Mouse (Mus musculus) small intestine, adult 2 months (tissue): ENCODE data around the gene Itgad. TPM values are rescaled to one million over a fixed set of nuclear protein-coding genes. Genes with fewer than 3 reads are reported as not detected.

Experiments
- H3K27ac ChIP-seq: fragments of 200-500 bp; 2 replicates; pipeline ENCODE4 v1.5.1; 2012; ENCODE audit warnings: low read depth, low read length, control low read depth, inconsistent platforms; ENCODE audit not compliant: insufficient read depth
- H3K27me3 ChIP-seq: fragments of 200-500 bp; 2 replicates; pipeline ENCODE4 v1.6.1; 2012; ENCODE audit warnings: mild to moderate bottlenecking, moderate library complexity, low read length, inconsistent platforms; ENCODE audit not compliant: control insufficient read depth, insufficient read depth
- H3K36me3 ChIP-seq: fragments of 200-500 bp; 2 replicates; pipeline ENCODE4 v1.6.1; 2012; ENCODE audit warnings: mild to moderate bottlenecking, low read length, control low read depth, inconsistent platforms; ENCODE audit not compliant: control insufficient read depth, insufficient read depth
- H3K4me1 ChIP-seq: fragments of 200-500 bp; 2 replicates; pipeline ENCODE4 v1.6.1; 2012; ENCODE audit warnings: low read length, inconsistent platforms, mixed read lengths; ENCODE audit not compliant: control insufficient read depth, insufficient read depth, insufficient read length
- H3K4me3 ChIP-seq: fragments of 200-500 bp; 2 replicates; pipeline ENCODE4 v1.5.1; 2012; ENCODE audit warnings: low read depth, mild to moderate bottlenecking, control low read depth, inconsistent platforms, low read length, moderate library complexity
- CTCF ChIP-seq: fragments of 200-500 bp; IDR thresholded peaks from 2 replicates; pipeline ENCODE4 v1.5.1; 2012; ENCODE audit warnings: low read depth, mild to moderate bottlenecking, control low read depth, inconsistent platforms, low read length, moderate library complexity, mixed read lengths; ENCODE audit not compliant: insufficient replicate concordance, insufficient read length; ENCODE audit errors: extremely low read depth
- POLR2A ChIP-seq: fragments of 200-500 bp; IDR thresholded peaks from 2 replicates; pipeline ENCODE4 v1.6.1; 2012; ENCODE audit warnings: low read depth, mild to moderate bottlenecking, control low read depth, inconsistent platforms, low read length, moderate library complexity
- WGBS: fragments of 180-500 bp; shearing (Covaris S2); methylation state at CpG from one replicate; pipeline ENCODE4 v1.1.7; 2018; 5-methylcytosine and 5-hydroxymethylcytosine counted together
- polyA plus RNA-seq: library from polyadenylated mRNA; depleted of rRNA; stranded (reverse); fragments of >200 nt; gene quantifications from 2 replicates; pipeline ENCODE4 v1.2.3, GENCODE M21; 2012

Gene Itgad
- polyA plus RNA-seq, 1 experiment, result 1.4 TPM

- peaks cover 4% of the 10 kb centered on the region; the same call in 1 of the 2 replicates for H3K4me1 ChIP-seq
- 0 out of 2 replicates have a peak overlapping the region, but pooled peaks have one; percentile 21 for H3K27ac ChIP-seq
- WGBS, result 83% methylated on average over 7 of the region's 7 CpGs
- H3K36me3 ChIP-seq, result no peaks in the 10 kb centered on the region
- TF ChIP-seq POLR2A (no peak), CTCF (no peak)
- no peaks in the 10 kb centered on the region for H3K27me3 ChIP-seq
- no peak overlapping the region for H3K4me3 ChIP-seq
These were observed 25.9 kb downstream of the Itgad start for GRCm38 (mm10) chr7:128180126-128180525.

- H3K36me3 ChIP-seq, result no peaks in the 10 kb centered on the region
- H3K4me3 ChIP-seq, result no peak overlapping the region
- H3K27ac ChIP-seq, result 0 out of 2 replicates have a peak overlapping the region, but pooled peaks have one; percentile 21
- TF ChIP-seq POLR2A (no peak), CTCF (no peak)
- H3K4me1 ChIP-seq, result peaks cover 4% of the 10 kb centered on the region; the same call in 1 of the 2 replicates
- H3K27me3 ChIP-seq, result no peaks in the 10 kb centered on the region
- WGBS, result 84% methylated on average over 6 of the region's 6 CpGs
These were observed 26.4 kb downstream of the Itgad start for GRCm38 (mm10) chr7:128180546-128180945.

GRCm38 (mm10) chr7:128181691-128182090 is 27.5 kb downstream of the Itgad start:
- H3K27me3 ChIP-seq, result no peaks in the 10 kb centered on the region
- no peak overlapping the region for H3K27ac ChIP-seq
- WGBS, result 86% methylated on average over 10 of the region's 10 CpGs
- H3K4me1 ChIP-seq, result peaks cover 4% of the 10 kb centered on the region; the same call in 1 of the 2 replicates
- H3K4me3 ChIP-seq, result no peak overlapping the region
- no peaks in the 10 kb centered on the region for H3K36me3 ChIP-seq
- TF ChIP-seq CTCF (no peak), POLR2A (no peak)

GRCm38 (mm10) chr7:128201607-128202006 is 47.4 kb downstream of the Itgad start:
- H3K4me1 ChIP-seq, result peaks cover 8% of the 10 kb centered on the region
- H3K27ac ChIP-seq, result no peak overlapping the region
- no peaks in the 10 kb centered on the region for H3K27me3 ChIP-seq
- no peak for TF ChIP-seq CTCF
- TF ChIP-seq POLR2A, result no peak
- no peak overlapping the region for H3K4me3 ChIP-seq
- WGBS, result 87% methylated on average over 9 of the region's 9 CpGs
- no peaks in the 10 kb centered on the region for H3K36me3 ChIP-seq

- Histone ChIP-seq H3K27me3 (no peaks in the 10 kb centered on the region), H3K27ac (no peak overlapping the region), H3K4me1 (peaks cover 8% of the 10 kb centered on the region), H3K36me3 (no peaks in the 10 kb centered on the region), H3K4me3 (no peak overlapping the region)
- 83% methylated on average over 9 of the region's 9 CpGs for WGBS
- TF ChIP-seq POLR2A (no peak), CTCF (no peak)
These were observed 48.9 kb downstream of the Itgad start for GRCm38 (mm10) chr7:128203071-128203470.

GRCm38 (mm10) chr7:128204179-128204578 is 50.0 kb downstream of the Itgad start:
- Histone ChIP-seq H3K4me1 (peaks cover 8% of the 10 kb centered on the region), H3K4me3 (no peak overlapping the region), H3K36me3 (no peaks in the 10 kb centered on the region), H3K27me3 (no peaks in the 10 kb centered on the region), H3K27ac (no peak overlapping the region)
- 96% methylated on average over 8 of the region's 8 CpGs for WGBS
- TF ChIP-seq POLR2A (no peak), CTCF (no peak)

- H3K36me3 ChIP-seq, result no peaks in the 10 kb centered on the region
- WGBS, result 74% methylated on average over 18 of the region's 18 CpGs
- H3K27me3 ChIP-seq, result no peaks in the 10 kb centered on the region
- no peak for TF ChIP-seq POLR2A
- TF ChIP-seq CTCF, result no peak
- H3K4me1 ChIP-seq, result peaks cover 8% of the 10 kb centered on the region
- H3K27ac ChIP-seq, result no peak overlapping the region
- no peak overlapping the region for H3K4me3 ChIP-seq
These were observed 51.5 kb downstream of the Itgad start for GRCm38 (mm10) chr7:128205695-128206094.

GRCm38 (mm10) chr7:128206152-128206551 is 52.0 kb downstream of the Itgad start, which contains the start of gene Cox6a2:
Cox6a2 (minus strand) TSS chr7:128206387.
- H3K36me3 ChIP-seq, result no peaks in the 10 kb centered on the region
- H3K4me3 ChIP-seq, result no peak within 1 kb of the TSS
- WGBS, result 74% methylated on average over 6 of the region's 6 CpGs
- no peak within 1 kb of the TSS for H3K27ac ChIP-seq
- TF ChIP-seq CTCF (no peak), POLR2A (no peak)
- peaks cover 8% of the 10 kb centered on the region for H3K4me1 ChIP-seq
- no peaks in the 10 kb centered on the region for H3K27me3 ChIP-seq
